Mouse (Mus musculus): Measurements from ENCODE around the gene Zfp467.

Zfp467 gene

GRCm38 (mm10) chr6:48445181-48446101 is at the start of gene Zfp467:
TSS of gene Zfp467 (minus strand) at chr6:48445825.
- peak; percentile 46 for DNase-seq (ENCODE audit: low spot score)

DNA sequence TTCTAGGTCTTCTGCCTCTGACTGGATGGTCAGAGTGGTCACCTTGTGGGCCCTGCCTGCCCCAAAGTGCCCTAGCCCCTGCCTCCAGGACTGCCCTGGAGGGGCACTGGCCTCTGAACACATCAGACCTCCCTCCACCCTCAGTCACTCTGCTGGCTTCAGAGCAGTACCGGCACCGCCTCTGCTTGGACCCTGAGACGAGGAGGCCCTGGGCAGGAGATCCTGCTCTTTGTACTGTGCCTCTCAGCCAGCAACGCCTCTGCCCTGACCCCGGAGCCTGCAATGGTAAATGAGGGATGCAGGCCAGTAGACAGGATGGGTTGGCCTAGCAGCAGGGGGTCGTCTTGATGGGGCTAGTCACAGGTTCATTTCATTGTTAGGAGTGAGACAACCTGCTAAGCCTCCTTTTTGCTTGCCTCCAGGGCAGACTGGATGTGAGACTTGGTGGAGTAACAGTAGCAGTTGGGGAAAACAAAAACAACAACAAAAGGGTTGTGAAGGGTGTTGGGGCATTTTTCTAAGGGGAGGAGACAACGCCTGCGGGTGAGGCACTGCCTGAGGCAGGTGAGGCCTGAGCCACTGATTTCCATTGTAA is 47.6 kb upstream of the Zfp467 start:
- DNase-seq (ENCODE audit: low spot score): no peak

DNA sequence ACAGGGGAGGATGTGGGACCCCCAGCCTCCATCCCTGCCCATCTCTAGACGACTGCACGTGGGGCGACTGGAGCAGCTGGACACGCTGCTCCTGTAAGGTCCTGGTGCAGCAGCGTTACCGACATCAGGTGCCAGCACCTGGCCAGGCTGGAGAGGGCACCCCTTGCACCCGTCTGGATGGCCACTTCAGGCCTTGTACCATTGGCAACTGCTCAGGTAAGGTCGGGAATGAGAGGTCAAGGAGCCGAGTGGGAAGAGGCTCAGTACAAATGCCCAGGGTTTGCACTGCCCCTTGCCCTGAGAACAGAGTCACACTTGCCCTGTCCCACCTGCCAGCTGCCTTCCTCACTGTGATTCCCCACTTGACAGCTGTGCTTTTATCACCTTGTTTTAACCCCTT is 45.7 kb upstream of the Zfp467 start:
- DNase-seq (ENCODE audit: low spot score): no peak

DNA sequence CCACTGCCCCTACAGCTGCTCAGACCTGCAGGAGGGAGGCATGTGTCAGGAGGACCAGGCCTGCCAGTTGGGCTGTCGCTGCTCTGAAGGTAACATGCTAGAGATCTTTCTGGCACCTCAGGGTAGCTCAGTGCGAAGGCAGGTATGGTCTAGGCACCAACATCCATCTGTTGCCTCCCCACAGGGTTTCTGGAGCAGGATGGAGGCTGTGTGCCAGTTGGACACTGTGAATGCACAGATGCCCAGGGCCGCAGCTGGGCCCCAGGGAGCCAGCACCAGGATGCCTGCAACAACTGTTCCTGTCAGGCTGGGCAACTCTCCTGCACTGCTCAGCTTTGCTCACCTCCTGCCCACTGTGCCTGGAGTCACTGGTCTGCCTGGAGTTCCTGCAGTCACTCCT is 44.1 kb upstream of the Zfp467 start:
- DNase-seq (ENCODE audit: low spot score): no peak

DNA sequence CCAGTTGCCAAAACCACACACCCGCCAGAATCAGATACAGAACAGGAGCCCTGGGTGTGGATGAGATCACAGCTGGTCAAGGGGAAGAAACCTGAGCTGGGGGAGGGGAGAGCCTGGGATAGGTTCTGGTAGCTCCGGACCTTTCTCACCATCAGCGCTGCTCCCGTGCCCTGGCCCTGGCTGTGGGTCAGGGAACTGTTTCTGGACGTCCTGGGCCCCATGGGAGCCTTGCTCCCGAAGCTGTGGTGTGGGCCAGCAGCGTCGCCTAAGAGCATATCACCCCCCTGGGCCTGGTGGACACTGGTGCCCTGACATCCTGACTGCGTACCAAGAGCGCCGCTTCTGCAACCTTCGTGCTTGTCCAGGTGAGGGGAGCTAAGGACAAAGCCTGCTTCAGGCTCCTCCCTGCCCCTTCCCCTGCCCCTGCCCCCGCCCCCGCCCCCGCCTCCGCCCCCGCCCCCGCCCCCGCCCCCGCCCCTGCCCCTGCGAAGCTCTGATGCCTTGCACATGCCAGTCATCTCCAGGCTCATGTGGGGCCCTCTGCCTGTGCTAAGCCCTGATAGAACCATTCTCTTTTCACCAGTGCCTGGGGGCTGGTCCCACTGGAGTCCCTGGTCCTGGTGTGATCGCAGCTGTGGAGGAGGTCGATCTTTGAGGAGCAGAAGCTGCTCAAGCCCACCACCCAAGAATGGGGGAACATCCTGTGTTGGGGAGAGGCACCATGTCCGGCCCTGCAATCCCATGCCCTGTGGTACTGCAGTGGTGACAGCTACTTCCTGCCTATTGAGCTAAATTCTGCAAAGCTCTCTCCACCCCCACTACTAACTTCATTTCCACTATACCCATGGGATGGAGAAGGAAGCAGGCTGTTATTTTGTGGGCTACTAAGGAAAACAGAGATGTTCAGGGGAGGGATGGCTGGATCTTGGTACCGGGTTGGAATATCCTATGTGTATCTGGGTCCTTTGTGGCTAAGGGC is 42.4 kb upstream of the Zfp467 start:
- DNase-seq (ENCODE audit: low spot score): no peak

- DNase-seq (ENCODE audit: low spot score): no peak
Observed at GRCm38 (mm10) chr6:48482501-48482900, 36.9 kb upstream of the Zfp467 start.

DNA sequence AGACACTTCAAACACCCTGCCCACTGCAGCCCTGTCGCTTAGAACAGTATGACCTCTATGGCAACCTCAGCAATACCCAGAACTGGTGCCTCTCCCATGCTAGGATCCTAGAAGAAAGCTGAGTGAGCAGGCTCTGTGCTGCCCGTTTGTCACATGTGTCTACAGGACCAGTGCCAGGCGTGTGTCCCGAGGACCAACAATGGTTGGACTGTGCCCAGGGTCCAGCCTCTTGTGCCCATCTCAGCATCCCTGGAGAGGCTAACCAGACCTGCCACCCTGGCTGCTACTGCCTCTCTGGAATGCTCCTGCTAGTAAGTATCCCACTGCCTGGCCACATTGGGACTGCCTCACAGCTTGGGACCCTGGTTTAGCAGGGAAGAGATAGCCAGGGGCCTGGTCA is 32.8 kb upstream of the Zfp467 start:
- DNase-seq (ENCODE audit: low spot score): peak; percentile 46

- DNase-seq (ENCODE audit: low spot score): no peak
Observed at GRCm38 (mm10) chr6:48470739-48471138, 25.1 kb upstream of the Zfp467 start.

- DNase-seq (ENCODE audit: low spot score): no peak
Observed at GRCm38 (mm10) chr6:48467490-48467889, 21.9 kb upstream of the Zfp467 start.

DNA sequence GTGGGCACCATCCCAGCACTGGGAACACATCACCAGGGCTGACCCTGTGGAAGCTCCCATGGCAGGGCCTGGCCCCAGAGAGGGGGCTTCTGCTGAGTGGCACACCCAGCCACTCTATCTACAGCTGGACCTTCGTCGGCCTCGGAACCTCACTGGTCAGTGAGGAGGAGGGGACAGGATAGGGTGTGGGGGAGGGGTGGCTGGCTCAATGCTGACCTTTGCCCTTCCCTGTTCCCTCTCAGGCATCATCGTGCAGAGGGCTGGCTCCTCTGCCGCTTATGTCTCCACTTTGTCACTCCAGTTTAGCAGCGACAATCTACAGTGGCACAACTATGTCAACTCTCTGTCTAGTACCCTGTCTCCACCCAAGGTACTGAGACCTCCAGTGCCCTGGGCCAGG is 21.1 kb upstream of the Zfp467 start:
- DNase-seq (ENCODE audit: low spot score): no peak

DNA sequence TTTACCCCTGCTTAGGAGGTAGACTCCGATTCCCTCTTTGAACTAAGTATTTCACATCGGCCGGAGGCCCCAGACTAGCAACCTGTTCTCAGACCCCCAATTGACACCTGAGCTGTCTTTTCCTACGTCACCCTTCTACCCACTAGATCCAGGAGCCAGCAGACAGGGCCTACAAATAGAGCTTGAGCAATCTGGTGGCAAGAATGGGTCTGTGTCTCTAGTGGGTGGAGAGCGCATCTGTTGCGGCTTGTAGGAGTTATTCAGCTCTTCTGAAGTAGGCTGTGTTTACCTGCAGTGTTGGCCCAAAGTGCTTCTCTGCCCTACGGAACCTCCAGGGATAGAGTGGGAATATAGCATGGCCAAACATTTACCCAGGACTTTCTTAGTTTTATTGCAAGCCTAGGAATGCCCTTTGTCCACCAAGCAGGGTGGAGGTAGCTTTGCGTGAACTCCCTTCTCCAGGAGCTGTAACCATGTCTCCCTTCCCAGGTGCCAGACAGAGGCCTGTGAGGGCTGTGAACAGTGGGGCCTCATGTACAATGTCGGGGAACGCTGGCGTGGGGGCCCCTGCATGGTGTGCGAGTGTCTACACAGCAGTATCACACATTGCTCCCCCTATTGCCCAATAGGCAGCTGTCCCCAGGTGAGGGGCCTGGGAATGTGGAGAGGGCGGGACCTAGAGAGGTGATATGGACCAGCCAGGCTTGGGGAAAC is 19.5 kb upstream of the Zfp467 start:
- DNase-seq (ENCODE audit: low spot score): peak; percentile 21

DNA sequence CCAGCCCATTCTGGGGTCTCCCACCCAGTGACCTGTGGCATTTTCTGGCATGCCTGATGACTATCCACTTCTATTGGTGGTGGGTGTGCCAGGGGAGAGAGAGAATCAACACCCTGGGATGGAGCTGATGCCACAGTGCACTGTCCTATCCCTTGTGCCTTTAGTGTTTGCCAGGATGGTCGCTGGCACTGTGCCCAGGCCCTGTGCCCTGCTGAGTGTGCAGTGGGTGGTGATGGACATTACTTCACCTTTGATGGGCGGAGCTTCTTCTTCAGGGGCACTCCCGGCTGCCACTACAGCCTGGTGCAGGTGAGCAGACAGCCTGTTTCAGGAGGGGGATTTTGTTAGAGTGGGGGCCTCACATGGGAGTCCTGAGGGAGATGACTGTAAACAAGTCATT is 7.1 kb upstream of the Zfp467 start:
- no peak for DNase-seq (ENCODE audit: low spot score)

GRCm38 (mm10) chr6:48452151-48452550 is 6.5 kb upstream of the Zfp467 start:
- no peak for DNase-seq (ENCODE audit: low spot score)

- no peak for DNase-seq (ENCODE audit: low spot score)
Observed at GRCm38 (mm10) chr6:48448527-48448926, 2.9 kb upstream of the Zfp467 start.

- no peak for DNase-seq (ENCODE audit: low spot score)
Observed at GRCm38 (mm10) chr6:48447929-48448328, 2.3 kb upstream of the Zfp467 start, which contains the start of gene Sspo. TSS of gene Sspo (plus strand) at chr6:48448229.

GRCm38 (mm10) chr6:48446896-48447295 is 1.3 kb upstream of the Zfp467 start:
- no peak for DNase-seq (ENCODE audit: low spot score)

GRCm38 (mm10) chr6:48446256-48446655 is 631 bp upstream of the Zfp467 start:
- DNase-seq (ENCODE audit: low spot score): no peak

DNA sequence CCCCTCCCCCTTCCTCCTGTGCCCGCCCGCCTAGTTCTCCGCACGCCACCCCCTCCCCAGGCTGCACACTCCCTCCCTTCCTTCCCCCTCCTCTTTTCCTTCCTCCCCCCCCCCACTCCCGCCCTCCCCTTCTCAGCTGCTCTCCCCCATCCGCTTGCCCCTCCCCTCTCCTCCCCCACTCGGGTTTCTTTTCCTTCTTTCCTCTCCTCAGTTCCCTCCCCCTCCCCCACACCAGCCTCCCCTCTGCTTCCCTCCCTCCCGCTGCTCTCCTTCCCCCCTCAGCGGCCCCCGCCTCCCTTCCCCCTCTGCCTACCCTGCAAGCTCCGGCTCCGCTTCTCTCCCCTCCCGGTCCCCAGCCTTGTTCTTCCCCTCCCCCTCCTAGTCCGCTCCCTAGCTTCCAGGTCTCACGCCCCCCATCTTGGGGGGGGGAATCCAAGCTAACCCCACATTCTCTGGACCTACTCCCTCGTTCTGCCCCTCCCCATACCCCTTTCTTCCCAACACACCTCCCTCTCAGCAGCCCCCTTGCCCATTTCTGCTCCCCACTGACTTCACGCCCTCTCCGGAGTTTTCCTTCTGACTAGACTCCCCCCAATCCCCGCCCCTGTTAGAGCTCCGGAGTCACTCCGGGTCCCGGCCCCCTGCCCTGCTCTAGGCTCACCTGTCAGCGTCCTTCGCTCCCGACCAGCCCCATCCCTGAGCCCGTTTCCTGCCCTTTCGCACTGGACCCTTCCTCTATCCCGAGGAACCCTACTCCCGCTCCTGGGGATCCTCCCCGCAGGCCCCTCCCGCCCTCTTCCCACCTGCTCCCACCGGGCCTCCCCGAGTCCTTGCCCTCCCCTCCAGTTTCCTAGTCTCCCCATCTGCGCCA is 1.1 kb downstream of the Zfp467 start:
- peak; percentile 75 for DNase-seq (ENCODE audit: low spot score)

- peak; percentile 91 for DNase-seq (ENCODE audit: low spot score)
Observed at GRCm38 (mm10) chr6:48443592-48444309, 1.9 kb downstream of the Zfp467 start.
